Mouse (Mus musculus) kidney, adult 8-10 months (tissue): ENCODE measurements at regions not wholly inside any gene's neighbourhood (a gene's known extent, or its start where the extent isn't known, plus 50 kb on each side); places are given as distances from the start of the nearest gene placed in this dataset.

ENCODE experiments used
- DNase-seq, 2 experiments: peaks; one replicate each; pipeline ENCODE4 v3.0.0; 2022

DNA sequence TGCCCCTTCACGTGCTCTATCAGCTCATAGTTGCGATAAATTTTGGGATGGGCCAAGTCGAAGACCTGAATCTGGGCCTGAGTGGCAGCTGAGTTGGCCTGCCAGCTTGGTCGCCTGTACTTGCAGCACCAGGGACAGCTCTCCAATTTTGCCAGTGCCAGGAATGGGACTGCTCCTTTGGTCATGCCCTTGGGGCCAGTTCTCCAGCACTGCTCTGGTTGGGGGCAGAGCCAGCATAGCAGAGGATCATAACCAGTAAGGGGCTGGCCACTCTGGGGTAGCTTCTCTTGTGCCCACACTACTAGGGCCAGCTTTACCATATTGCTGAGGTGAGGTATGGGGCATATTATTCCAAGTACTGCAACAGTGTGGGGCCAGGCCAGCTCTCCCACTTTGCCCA lies 397.0 kb upstream of the Cadm2 start:
- DNase-seq: no peak

DNA sequence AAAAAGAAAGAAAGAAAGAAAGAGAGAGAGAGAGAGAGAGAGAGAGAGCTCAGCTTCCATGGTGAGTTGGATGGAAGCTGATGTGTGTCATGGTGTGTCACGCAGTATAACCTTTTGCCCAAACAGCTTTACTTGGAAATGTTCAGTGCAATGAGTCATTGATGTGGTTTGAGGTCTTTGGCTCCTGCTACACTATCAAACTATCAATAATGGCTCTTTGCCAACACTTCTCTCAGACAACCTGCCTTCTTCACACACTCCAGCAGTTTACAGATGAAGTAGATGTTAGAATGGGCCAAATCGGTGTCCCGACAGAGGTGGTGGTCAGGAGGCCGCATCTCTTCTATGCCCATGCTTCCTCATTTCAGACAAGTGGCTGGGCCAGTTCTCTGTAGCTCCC lies 369.0 kb upstream of the Cadm2 start:
- no peak for DNase-seq

DNA sequence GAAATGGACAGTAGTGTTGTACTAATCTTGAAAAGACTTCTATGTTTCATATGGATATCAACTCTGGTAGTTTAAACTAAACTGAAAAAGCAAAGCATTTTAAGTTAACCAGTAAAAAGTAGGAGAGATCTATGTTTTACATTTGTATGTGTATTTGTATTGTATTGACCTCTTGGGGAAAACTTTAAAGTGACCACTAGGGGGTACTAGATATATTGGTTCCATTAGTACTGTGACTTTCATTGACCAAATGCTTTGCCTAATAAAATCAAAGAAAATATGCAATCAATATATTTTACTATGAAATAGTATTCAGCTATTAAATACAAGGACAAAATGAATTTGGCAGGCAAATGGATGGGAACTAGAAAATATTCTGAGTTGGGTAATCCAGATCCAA lies 355.9 kb upstream of the Cadm2 start:
- no peak for DNase-seq

DNA sequence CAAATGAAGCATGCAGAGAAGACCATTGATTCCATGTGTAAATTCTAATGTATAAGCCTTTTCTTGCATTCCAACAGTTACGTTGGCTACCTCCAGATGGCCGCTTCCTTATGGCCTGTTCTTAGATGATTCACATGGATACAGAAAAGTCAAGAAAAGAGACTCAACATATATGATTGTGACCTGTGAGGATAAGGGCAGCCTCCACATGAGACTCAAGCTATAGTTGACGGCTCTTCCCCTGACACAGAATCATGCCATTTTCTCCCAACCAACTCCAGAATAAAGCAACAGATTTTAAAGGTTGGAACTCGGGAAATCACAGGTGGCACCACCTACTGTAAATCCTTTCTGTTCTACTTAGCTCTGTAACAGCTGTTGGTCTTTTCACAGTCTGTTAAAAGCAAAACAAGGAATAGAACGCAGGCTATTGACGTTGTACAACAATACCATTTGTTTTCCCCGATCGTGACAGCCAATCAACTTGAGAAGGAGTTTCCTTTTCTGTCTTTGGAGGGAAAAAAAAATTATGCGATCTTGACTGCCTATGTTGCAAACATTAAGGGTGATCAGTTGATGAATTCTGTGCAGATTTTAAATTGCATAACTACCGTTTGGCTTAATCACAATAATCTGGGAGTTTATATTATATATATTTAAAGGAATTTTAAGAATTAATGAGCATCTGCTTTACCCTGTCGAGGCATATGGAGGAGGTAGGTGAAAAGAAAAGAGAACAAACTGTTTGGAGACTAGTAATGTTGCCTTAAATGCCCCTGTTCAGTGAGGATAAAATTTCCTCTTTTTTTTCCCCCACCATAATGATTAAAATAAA lies 347.8 kb upstream of the Cadm2 start:
- no peak for DNase-seq

DNA sequence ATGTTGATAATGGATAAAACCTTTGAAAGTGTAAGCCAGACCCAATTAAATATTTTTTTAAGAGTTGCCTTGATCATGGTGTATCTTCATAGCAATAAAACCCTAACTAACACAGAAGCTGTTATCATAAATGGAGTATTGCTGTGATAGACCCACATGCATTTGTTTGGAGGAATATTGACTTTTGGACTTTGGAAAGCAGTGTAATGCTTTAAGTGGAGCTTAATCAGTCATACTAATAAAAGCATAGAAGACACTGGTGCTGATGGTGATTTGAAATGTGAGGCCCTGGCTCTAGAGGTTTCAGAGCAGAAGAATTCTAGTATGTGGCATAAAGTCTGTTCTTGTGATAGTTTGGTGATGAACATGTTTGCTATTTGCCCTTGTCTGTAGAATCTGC lies 328.4 kb upstream of the Cadm2 start:
- no peak for DNase-seq

DNA sequence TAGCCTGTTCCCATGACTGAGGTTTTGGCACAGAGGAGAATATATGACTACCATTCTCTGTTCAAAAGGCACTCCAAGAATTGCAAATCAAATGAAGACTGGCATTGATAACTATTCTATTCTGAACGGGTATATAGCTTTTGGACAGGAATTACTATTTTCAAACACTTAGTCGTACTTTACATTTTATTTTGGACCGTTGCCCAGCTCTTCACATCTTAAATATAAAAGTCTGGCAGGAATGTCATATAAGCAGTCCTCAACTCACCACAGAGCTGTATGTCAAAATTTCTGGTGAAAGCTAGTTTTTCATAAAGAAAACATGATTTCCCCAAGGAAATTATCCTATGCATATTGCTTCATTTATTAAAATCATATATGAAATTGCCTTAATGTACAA lies 323.7 kb upstream of the Cadm2 start:
- DNase-seq: no peak

DNA sequence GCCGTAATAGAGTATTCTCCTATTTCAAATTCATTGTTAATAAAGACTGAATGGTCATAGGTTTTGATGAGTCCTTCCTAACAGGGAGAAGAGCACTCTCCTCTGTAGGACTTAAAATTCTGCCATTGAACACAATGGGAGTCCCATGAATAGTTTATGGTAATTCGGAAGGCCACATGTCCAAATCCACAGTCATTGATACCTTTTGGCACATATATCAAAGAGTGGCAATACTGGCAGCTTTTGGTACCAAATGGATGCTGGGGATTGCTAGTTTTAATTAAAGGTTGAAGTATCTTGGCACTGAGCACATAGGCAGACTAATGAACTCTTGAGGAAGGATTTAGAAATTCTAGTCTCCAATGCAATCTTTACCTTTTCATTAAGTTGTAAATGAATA lies 298.5 kb upstream of the Cadm2 start:
- no peak for DNase-seq

DNA sequence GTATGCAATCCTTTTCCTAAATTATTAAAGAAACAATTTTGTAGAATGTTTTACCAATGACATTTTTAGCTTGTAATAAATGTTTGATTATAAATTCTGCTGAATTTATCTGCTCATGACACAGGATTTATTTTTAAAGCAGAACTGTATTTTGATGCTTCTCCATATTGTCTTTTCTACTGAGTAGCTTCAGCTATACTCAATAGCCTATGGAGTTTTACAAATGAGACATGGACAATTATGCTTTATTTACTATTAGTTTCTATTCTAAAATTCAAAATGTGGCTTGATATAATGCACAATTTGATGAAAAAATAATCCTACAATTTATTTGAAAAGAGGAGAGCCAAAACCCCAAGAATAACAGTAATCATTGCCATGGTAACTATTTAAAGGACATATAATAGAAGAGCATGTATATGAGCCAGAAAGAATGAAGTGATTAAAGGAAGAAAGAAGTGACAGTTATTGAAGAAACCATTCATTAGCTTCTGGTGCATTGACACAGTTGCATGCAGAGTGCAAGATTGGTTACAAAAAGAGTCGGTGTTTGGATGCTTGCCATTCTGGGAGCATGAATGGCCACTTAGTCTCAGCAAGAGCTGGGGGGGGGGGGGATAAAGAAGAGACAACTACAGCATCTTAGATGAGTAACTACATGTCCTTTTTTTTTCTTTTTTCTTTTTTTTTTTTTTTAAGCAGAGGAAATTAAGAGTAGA lies 250.8 kb upstream of the Cadm2 start:
- no peak for DNase-seq

DNA sequence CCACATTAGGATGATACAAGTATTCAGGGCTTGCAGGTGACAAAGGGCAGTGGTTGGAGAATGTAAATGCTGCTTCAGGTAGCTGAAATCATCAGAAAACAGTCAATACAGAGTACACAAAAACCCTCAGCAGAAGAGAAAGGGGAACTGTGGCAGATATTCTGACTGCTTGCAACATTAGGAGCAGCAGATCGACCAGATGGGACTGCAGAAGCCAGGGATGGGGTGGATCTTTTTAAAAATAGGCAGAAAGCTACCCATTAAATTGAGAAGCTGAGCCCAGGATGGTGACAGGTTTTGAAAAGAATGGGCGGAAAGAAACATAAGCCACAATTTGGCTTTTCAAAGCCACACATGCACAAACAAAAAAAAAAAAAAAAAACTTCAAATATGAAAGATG lies 229.5 kb upstream of the Cadm2 start:
- no peak for DNase-seq

DNA sequence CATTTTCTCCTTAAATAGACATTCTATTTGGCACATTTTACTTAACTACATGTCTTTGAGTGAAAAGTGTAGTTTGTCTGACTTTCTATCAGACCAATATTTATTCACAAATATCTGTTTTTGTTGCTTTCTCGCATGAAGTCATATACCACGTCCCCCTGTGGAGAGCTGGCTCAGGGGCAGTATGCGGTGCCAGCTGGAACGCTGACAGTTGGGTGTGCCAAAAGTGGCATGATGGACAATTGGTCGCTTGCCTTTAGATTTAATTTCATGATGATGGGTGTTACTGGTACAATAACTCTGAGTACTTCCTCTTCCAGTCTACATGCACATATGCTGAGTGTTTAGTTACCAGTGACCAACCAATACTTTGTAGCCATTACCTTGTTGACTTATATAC lies 223.8 kb upstream of the Cadm2 start:
- DNase-seq: no peak

DNA sequence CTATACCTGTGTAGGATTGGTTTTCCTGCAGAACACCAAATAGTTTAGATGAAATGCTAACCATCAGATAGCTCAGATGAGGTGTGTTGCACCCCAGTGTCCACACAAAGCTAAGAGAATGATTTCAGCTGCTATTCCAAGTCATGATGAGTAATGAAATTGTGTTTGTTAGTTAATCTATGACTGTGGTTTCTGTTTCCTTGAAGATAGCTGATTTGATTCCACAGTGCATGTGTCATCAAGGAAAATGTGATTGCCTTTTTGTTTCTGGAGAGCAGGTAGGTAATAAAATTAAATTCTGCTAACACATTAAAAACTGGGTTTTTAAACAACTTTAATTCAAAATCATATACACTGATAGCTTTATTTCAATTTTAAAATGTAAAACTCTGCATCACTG lies 176.5 kb upstream of the Cadm2 start:
- no peak for DNase-seq

DNA sequence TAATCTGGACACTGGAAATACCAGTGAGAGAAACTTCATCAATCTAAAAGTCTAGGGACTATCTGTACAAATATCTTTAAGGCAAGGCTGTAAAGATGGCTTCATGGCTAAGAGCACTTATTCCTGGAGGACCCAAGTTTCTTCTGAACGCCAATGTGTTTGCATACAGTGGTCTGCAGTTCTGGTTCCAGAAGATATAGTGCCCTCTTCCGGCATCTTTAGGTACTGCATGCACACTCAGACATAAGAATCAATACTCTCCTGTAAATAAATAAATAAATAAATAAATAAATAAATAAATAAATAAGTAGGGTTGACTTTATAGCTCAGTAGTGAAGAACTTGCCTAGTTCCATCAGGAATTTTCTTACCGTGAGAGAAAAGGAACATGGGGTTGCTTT lies 155.4 kb upstream of the Cadm2 start:
- DNase-seq: peak; percentile 3 to 27

DNA sequence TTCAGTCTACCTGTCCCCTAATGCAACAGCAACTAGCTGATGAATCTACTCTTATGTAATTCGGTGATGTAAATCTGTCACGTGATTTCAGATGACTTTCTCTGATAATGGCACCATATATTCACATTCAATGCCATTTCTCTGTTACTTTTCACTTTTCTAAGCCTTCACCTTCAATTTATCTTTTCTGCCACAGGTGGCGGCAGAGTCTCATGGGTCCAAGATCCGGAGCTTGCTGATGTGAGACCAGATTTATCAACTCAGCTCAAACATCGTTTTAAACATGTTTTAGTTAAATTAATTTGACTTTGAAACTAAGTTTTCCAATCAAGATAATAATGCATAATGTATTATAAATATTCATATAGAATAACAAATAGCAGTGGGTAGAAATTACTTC lies 148.4 kb upstream of the Cadm2 start:
- no peak for DNase-seq

DNA sequence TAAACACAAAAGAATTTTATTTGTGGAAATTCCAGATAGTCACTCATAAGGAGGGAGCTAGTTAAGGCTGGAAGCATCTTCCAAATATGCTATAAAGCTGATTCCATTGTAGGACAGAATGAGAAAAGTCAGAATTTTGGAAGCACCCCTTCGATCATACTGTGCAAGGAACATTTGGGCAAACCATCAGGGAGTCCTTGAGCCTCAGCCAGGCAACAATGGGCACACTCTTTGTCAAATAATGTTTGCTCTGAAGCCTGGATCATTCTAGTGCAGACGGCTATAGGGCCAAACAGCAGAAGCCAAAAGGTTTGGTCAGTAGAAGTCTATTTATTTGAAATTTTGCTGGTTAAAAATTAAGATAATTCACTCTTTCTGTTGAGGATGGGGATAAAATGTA lies 114.7 kb upstream of the Cadm2 start:
- no peak for DNase-seq

DNA sequence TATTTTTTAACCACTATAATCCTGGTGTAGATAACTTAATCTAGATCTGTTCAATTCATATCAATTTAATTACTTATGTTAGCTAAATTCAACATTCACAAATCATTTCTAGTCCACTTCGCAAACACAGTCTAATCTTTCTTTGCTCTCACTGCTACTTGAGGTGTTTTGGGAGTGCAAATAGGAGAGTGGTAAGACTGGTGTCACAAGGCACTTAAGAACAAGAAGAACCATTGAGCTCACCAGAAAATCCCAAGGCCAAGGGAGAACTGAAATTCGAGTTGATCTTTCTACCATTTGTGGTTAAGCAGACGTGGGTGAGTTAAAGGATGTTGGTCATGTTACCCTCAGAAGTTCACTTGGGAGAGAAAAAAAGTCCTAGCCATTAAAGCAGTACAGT lies 77.9 kb upstream of the Cadm2 start:
- no peak for DNase-seq
